Mouse (Mus musculus): ENCODE measurements around the gene Mmp14. TPM values are rescaled to one million over a fixed set of nuclear protein-coding genes. Genes with fewer than 3 reads are reported as not detected.

The Mmp14 gene
- polyA plus RNA-seq, 1 experiment from 2014 or later, result 259 TPM

DNA sequence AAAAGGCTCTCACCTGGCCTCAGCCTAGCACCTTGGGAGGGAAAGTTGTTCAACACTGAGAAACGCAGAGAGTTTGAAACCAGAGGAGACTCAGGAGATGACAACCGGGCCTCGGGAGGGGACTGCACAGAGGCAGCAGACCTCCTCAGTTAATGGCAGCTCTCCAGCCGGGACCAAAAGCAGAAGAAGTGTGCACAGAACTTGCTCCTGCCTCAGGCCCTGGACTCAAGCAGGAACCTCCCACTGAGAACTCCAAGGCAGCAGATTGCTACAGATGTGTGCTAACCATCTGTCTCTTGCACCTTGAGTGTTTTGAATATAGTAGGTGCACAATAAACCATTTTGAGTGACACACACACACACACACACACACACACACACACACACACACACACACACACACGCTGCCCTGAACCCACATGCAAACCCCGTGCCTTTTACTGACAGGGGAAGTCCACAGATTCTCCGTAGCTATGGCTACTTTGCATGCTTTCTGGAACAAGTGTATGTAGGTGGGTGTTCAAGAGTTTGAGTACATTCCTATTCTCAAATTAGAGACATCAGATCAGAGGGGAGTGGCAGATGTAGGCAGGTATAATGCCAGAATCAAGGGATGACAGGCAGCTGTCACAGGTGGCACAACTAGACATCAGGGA, 33.4 kb upstream of the Mmp14 start:
- Histone ChIP-seq H3K27ac (replicated peaks) (no peak overlapping the region), H3K27me3 (no peaks in the 10 kb centered on the region), H3K4me3 (replicated peaks) (no peak overlapping the region), H3K4me2 (replicated peaks) (no peak overlapping the region), H3K9me3 (replicated peaks) (no peaks in the 10 kb centered on the region), H3K9ac (no peak overlapping the region), H3K4me1 (no peaks in the 10 kb centered on the region), H3K36me3 (no peaks in the 10 kb centered on the region)
- WGBS, result 68% methylated on average over 7 of the region's 7 CpGs
- no peak for ATAC-seq (ENCODE audit: insufficient number of reproducible peaks, low FRiP score, low TSS enrichment, low read depth)

DNA sequence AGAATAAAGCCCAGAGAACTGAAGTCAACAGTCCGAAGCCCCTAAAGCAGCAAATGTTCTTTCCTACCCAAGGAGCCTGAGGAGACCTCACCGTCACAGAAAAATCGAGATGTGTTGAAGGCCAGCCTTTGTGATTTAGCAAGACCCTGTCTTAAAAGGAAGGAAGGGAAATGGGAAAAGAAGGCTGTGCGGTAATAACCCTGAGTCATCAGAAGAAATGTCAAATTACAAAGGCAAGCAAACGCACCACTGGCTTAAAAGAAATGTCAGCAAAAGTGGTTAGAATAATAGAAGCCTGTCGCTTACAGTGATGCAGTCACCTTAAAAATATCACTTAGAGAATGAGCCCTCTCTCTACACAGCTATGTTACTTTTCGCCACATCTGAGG, 32.9 kb upstream of the Mmp14 start:
- H3K4me2 ChIP-seq (replicated peaks), result no peak overlapping the region
- H3K36me3 ChIP-seq, result no peaks in the 10 kb centered on the region
- no peak overlapping the region for H3K27ac ChIP-seq (replicated peaks)
- 43% methylated on average over 7 of the region's 7 CpGs for WGBS
- ATAC-seq (ENCODE audit: insufficient number of reproducible peaks, low FRiP score, low TSS enrichment, low read depth), result no peak
- H3K27me3 ChIP-seq, result no peaks in the 10 kb centered on the region
- H3K9me3 ChIP-seq (replicated peaks), result no peaks in the 10 kb centered on the region
- H3K4me3 ChIP-seq (replicated peaks), result no peak overlapping the region
- no peaks in the 10 kb centered on the region for H3K4me1 ChIP-seq
- H3K9ac ChIP-seq, result no peak overlapping the region

DNA sequence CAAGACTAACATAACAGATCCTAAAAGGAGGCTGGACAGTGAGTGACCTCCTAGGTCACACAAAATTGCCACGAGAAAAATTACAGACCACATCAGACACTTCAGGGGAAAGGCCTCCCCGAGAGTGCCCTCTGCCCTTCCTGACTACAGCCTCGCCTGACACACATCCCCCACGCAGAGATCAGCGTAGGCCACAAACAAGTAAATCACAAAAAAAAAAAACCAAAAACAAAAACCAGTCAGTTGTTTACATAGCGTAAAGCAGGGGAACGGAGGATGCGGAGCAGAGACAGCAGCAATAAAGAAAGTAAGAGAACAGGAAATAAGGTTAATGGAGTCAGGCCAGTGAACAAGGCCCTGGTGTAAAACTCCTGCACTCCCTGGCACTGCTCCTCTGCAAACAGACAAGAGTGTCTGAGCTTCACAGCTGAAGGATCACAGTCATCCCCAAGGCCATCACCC, 32.5 kb upstream of the Mmp14 start:
- Histone ChIP-seq H3K4me1 (no peaks in the 10 kb centered on the region), H3K4me2 (replicated peaks) (no peak overlapping the region), H3K9ac (no peak overlapping the region), H3K27ac (replicated peaks) (no peak overlapping the region), H3K36me3 (no peaks in the 10 kb centered on the region), H3K4me3 (replicated peaks) (no peak overlapping the region), H3K27me3 (no peaks in the 10 kb centered on the region), H3K9me3 (replicated peaks) (no peaks in the 10 kb centered on the region)
- WGBS, result 36% methylated on average over 8 of the region's 8 CpGs
- no peak for ATAC-seq (ENCODE audit: insufficient number of reproducible peaks, low FRiP score, low TSS enrichment, low read depth)

DNA sequence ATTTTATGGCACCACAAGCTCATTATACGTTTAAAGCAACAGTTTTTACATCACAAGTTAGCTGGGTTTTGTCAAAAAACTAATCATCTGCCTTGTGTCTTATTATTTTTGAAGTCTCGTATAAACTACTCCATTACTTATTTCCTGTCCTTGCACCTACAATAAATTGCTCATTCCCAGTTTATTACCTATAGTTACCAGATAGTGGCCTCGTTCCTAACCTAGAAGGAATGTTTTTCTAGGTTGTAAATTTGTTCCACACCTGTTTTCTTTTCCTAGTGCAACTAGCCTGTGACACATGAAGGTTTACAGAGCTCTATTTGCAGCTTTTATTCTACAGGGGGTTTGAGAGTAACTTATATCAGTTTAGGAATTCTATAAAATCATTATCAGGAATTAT, 29.7 kb upstream of the Mmp14 start:
- H3K36me3 ChIP-seq, result no peaks in the 10 kb centered on the region
- no peaks in the 10 kb centered on the region for H3K27me3 ChIP-seq
- H3K27ac ChIP-seq (replicated peaks), result no peak overlapping the region
- H3K9ac ChIP-seq, result no peak overlapping the region
- no peaks in the 10 kb centered on the region for H3K4me1 ChIP-seq
- WGBS, result 62% methylated on average over 3 of the region's 3 CpGs
- no peak overlapping the region for H3K4me3 ChIP-seq (replicated peaks)
- no peaks in the 10 kb centered on the region for H3K9me3 ChIP-seq (replicated peaks)
- no peak for ATAC-seq (ENCODE audit: insufficient number of reproducible peaks, low FRiP score, low TSS enrichment, low read depth)
- no peak overlapping the region for H3K4me2 ChIP-seq (replicated peaks)

DNA sequence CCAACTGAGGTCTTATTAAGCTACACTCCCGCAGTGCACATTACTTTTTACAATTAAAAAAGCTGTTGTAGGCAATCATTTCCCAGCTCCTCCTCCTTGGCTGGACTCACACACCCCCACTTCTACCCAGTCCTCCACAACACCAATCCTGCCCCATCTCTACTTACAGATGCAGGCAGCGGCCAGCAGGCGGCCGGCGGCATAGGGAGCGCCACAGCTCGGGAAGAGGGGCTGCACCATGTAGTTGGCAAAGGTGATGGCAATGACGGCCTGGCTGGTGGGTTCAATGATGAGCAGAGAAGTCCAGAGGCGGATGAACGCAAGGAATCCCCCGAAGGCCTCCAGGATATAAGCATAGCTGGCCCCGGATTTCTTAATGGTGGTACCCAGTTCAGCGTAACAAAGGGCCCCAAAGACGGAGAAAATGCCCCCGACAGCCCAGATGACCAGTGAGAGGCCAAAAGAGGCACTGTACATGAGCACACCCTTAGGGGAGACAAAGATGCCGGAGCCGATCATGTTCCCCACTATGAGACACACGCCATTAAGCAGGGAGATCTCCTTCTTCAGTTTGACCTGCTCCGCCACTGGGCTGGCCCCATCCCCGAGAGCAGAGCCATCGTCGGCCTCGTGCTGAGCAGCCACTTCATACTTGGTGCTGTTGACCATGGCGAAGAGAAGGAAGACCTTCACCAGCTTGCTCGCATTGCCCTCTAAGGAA, 22.9 kb upstream of the Mmp14 start:
- H3K36me3 ChIP-seq, result no peaks in the 10 kb centered on the region
- H3K9ac ChIP-seq, result no peak overlapping the region
- H3K27me3 ChIP-seq, result no peaks in the 10 kb centered on the region
- no peak overlapping the region for H3K27ac ChIP-seq (replicated peaks)
- no peak overlapping the region for H3K4me2 ChIP-seq (replicated peaks)
- 82% methylated on average over 25 of the region's 25 CpGs for WGBS
- ATAC-seq (ENCODE audit: insufficient number of reproducible peaks, low FRiP score, low TSS enrichment, low read depth), result no peak
- no peaks in the 10 kb centered on the region for H3K9me3 ChIP-seq (replicated peaks)
- peaks cover 12% of the 10 kb centered on the region; the same call in 1 of the 2 replicates for H3K4me1 ChIP-seq
- H3K4me3 ChIP-seq (replicated peaks), result no peak overlapping the region

DNA sequence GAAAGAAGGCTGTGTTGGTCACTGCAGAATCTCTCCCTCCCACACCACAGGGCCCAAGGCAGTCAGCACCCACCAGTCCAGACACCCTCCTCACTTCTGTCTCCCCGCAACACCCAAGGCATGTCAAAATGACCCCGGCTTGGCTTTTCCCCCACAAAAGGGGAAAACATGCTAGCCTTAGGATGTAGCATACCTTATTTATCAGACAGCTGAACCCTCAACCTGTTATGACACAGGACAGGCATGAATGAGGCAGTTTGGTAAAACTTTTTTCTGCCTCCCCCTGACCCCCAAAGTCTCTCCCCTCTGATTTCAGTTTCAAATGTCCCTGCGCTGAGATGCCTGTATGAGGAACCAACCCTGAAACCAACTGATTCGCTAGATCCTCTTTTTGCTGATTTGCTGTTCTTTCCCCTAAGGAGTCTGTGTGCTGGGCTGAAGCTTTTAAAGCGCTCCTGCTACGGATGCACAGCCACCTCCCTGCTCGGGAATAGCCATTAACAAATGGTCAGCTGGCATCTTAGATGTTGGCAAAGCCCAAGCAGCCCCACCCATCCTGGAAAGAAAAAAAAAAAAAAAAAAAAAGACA, 22.3 kb upstream of the Mmp14 start:
- no peak overlapping the region; the same call in 1 of the 2 replicates for H3K27ac ChIP-seq (replicated peaks)

DNA sequence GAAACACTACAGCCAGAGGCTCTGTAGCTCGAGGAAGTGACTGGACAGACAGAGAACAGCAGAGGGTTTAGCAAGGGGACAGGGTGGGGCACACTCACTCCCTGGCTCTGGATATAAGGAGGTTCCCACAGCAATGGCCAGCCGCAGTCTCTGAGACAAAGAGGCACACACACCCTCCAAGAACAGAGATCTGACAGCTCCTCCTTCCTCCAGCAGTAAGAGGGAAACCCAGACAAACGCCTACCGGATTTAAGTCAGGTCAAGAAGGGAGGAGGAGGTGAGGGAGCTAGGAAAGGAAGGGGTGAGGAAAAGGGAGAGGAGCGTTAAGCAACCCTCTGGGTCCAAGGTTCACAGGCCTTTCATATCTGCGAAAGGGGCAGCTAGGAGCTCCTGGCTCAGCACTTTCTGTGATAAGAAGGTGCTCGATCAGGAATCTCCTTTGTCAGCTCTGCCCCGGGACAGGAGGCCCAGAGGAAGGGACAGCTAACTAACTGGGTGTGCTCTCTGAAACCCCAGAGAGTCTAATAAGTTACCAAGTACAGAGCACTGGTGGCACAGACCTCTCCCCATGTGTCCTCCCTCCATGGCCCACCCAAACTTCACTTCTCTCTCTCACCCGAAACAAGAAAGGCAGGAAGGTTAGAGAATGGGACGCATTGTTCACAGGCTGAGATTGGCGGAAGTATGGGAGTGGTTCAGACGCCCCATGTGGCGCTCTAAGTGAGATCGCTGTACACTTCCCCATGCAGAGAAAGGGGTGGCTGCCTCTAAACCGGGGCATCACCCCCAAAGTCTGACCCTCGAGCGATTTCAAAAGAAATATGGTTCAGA, 21.2 kb upstream of the Mmp14 start:
- 38% methylated on average over 17 of the region's 17 CpGs for WGBS
- H3K4me2 ChIP-seq (replicated peaks), result no peak overlapping the region; the same call in 1 of the 2 replicates

More for the DNA sequence above, 22.3 kb upstream of the Mmp14 start:
- ATAC-seq (ENCODE audit: insufficient number of reproducible peaks, low FRiP score, low TSS enrichment, low read depth), result no peak
- Histone ChIP-seq H3K27me3 (no peaks in the 10 kb centered on the region), H3K4me1 (peaks cover 19% of the 10 kb centered on the region), H3K9ac (no peak overlapping the region), H3K4me3 (replicated peaks) (no peak overlapping the region), H3K4me2 (replicated peaks) (no peak overlapping the region), H3K9me3 (replicated peaks) (no peaks in the 10 kb centered on the region), H3K36me3 (no peaks in the 10 kb centered on the region)
- WGBS, result 70% methylated on average over 7 of the region's 7 CpGs

DNA sequence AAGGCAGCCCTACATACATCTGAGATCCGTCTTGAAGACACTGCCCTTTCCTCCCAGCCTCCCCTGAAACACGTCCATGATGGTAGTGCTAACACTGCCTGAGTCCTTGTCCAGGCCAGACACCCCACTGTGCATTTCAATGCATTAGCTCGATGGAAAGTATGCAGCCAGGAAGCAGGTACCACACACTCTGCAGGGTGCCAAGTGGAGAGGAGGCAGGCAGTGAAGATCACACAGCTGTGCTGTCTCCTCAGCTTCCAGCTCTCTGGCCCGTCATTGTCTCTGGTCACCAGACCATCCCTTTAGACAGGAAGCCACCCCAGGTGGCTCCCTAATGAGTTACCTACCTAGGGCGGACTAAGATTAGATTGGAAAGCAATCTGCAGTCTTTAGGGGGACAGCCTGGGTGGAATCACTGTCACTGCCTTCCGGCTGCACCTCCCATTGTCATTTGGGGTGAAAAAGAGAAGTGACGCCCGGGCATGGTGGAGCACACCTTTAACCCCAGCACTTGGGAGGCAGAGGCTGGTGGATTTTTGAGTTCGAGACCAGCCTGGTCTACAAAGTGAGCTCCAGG, 19.3 kb upstream of the Mmp14 start:
- Histone ChIP-seq H3K36me3 (no peaks in the 10 kb centered on the region), H3K4me1 (peaks cover 25% of the 10 kb centered on the region)
- no peak for ATAC-seq (ENCODE audit: insufficient number of reproducible peaks, low FRiP score, low TSS enrichment, low read depth)

More for the DNA sequence above, 21.2 kb upstream of the Mmp14 start:
- no peaks in the 10 kb centered on the region for H3K9me3 ChIP-seq (replicated peaks)
- no peaks in the 10 kb centered on the region for H3K36me3 ChIP-seq
- no peak overlapping the region for H3K9ac ChIP-seq
- 0 out of 2 replicates have a peak, but pooled peaks cover under 1% of the 10 kb centered on the region for H3K27me3 ChIP-seq
- peak overlapping the region; percentile 51 for H3K27ac ChIP-seq (replicated peaks)
- peaks cover 25% of the 10 kb centered on the region for H3K4me1 ChIP-seq
- ATAC-seq (ENCODE audit: insufficient number of reproducible peaks, low FRiP score, low TSS enrichment, low read depth), result no peak
- no peak overlapping the region for H3K4me3 ChIP-seq (replicated peaks)

DNA sequence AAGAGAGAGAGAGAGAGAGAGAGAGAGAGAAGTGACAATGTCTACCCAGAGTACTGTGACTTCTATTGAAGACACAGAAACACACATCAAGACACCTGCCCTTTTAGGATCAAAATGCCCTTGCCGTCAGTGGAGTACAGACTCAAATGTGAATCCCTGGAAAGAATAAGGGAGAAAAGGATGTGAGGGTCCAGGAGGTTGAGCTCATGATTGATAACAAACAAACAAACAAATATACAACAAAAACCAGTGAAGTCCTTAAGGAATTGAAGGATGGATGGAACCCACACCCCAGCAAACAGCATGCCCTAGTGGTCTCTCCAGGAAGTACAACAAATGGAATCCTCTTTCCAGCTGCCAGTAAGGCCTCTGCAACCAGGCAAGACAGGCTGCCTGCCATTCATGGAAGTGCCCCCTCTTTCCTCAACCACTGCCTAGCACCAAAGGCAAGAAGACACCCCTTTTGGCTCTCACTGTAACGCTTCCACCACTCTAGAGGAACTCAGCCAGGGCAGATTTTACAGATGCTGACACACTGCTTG, 18.7 kb upstream of the Mmp14 start:
- Histone ChIP-seq H3K9me3 (replicated peaks) (no peaks in the 10 kb centered on the region), H3K4me3 (replicated peaks) (no peak overlapping the region), H3K4me1 (peaks cover 32% of the 10 kb centered on the region), H3K4me2 (replicated peaks) (peak overlapping the region; percentile 44), H3K27ac (replicated peaks) (peak overlapping the region; percentile 68; the same call in 1 of the 2 replicates), H3K27me3 (peaks cover 12% of the 10 kb centered on the region; the same call in 1 of the 2 replicates), H3K9ac (no peak overlapping the region), H3K36me3 (no peaks in the 10 kb centered on the region)
- ATAC-seq (ENCODE audit: insufficient number of reproducible peaks, low FRiP score, low TSS enrichment, low read depth), result no peak
- WGBS, result 39% methylated on average over 2 of the region's 2 CpGs

More for the DNA sequence above, 19.3 kb upstream of the Mmp14 start:
- Histone ChIP-seq H3K4me2 (replicated peaks) (no peak overlapping the region), H3K9me3 (replicated peaks) (no peaks in the 10 kb centered on the region), H3K27me3 (peaks cover 5% of the 10 kb centered on the region; the same call in 1 of the 2 replicates), H3K4me3 (replicated peaks) (no peak overlapping the region), H3K9ac (no peak overlapping the region), H3K27ac (replicated peaks) (no peak overlapping the region)
- WGBS, result 60% methylated on average over 9 of the region's 9 CpGs

DNA sequence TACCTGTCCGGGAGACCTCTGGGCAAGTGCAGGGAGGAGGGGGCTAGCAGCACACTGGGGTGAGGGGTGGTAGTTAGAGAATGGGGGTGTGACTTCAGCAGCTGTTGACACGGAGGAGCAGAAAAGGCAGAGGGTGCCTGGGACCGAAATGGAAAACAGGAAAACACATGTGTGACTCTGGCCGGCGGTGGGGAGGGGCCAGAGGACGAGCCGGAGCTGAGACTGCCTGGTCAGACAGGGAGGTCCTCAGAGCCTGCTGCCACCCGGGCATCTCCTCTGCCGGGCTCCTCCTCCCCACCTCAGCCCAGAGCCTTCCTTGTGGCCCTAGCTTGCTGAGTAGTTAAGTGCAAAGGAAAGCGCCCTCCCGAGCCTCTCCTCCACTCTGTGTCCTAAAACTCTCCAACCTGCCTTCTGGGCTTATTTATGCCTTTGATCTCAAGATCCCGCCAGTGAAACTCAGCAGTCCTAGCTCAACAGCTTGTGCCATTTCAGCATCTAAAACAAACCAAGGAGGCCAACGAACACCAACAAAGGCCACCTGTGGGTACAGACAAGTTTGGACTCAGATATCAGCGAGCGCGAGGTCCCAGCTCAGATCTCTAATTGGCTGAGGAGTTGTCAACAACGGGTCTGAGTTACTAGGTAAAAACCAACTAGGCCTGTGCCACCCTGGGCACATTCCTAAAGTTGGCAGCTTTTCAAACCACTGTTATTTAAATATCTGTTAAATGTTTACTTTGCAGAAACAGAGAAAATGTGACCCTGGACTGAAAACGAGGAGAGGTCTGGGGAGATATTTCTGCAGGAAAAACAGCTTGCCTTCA, 17.3 kb upstream of the Mmp14 start:
- H3K9me3 ChIP-seq (replicated peaks), result no peaks in the 10 kb centered on the region
- no peaks in the 10 kb centered on the region for H3K36me3 ChIP-seq
- WGBS, result 7% methylated on average over 18 of the region's 18 CpGs
- no peak overlapping the region for H3K9ac ChIP-seq
- peaks cover 32% of the 10 kb centered on the region for H3K4me1 ChIP-seq
- H3K4me3 ChIP-seq (replicated peaks), result peak overlapping the region; percentile 30
- H3K27me3 ChIP-seq, result peaks cover 12% of the 10 kb centered on the region; the same call in 1 of the 2 replicates
- H3K27ac ChIP-seq (replicated peaks), result peak overlapping the region; percentile 63
- peak overlapping the region; percentile 44 for H3K4me2 ChIP-seq (replicated peaks)
- peak; percentile 64 for ATAC-seq (ENCODE audit: insufficient number of reproducible peaks, low FRiP score, low TSS enrichment, low read depth)

Measured in embryonic facial prominence, embryonic 15.5 days (tissue).